ENCODE assay signal across 8 mouse cellular contexts in genomic region chr1:156205164-156205563, GRCm38 (mm10). TPM values are rescaled to one million over a fixed set of nuclear protein-coding genes. Genes with fewer than 3 reads are reported as not detected.
DNase-seq lines count a peak whose midpoint lies in the region; ATAC-seq and TF ChIP-seq lines count a peak whose summit lies in the region.
"Had no signal": no experiment of that assay in that cellular context is flagged by ENCODE, and none has a peak within 500 bp of the region (broad histone marks: within the 10 kb centered on the region; RNA-seq: fewer than 3 reads in every experiment).

No protein-coding gene starts in this region.

- H3K9me3 ChIP-seq in lung, postnatal 0 days (ENCODE audit: low read length) = no peaks in the 10 kb centered on the region
- H3K9me3 ChIP-seq in forebrain, embryonic 15.5 days = no peaks in the 10 kb centered on the region
- no peaks in the 10 kb centered on the region for H3K9me3 ChIP-seq in limb, embryonic 15.5 days
- no peaks in the 10 kb centered on the region for H3K9me3 ChIP-seq in stomach, postnatal 0 days (ENCODE audit: control insufficient read depth, low read length)

- H3K4me2 ChIP-seq in lung, postnatal 0 days (replicated peaks; ENCODE audit: low read depth, low read length) = peak overlapping the region; percentile 56
- H3K4me2 ChIP-seq in forebrain, embryonic 15.5 days (replicated peaks) = peak overlapping the region; percentile 68
- peak overlapping the region; percentile 82 for H3K4me2 ChIP-seq in limb, embryonic 15.5 days
- H3K4me2 ChIP-seq in stomach, postnatal 0 days (replicated peaks; ENCODE audit: low read depth) = peak overlapping the region; percentile 50; the same call in 1 of the 2 replicates

- TF ChIP-seq EP300 in lung, postnatal 0 days (IDR thresholded peaks at IDR 0.05) = no peak
- TF ChIP-seq EP300 in stomach, postnatal 0 days (optimal IDR thresholded peaks at IDR 0.05) = no peak

- H3K9ac ChIP-seq in lung, postnatal 0 days (replicated peaks; ENCODE audit: low read depth) = no peak overlapping the region
- peak overlapping the region; percentile 42; the same call in 1 of the 2 replicates for H3K9ac ChIP-seq in forebrain, embryonic 15.5 days (replicated peaks)
- peak overlapping the region; percentile 33; the same call in 1 of the 2 replicates for H3K9ac ChIP-seq in limb, embryonic 15.5 days
- H3K9ac ChIP-seq in stomach, postnatal 0 days (ENCODE audit: low read length) = no peak overlapping the region

- peaks cover 7% of the 10 kb centered on the region for H3K4me1 ChIP-seq in lung, postnatal 0 days (ENCODE audit: insufficient read depth, low read depth, low read length)
- H3K4me1 ChIP-seq in forebrain, embryonic 15.5 days = peaks cover 12% of the 10 kb centered on the region
- peaks cover 19% of the 10 kb centered on the region for H3K4me1 ChIP-seq in limb, embryonic 15.5 days
- H3K4me1 ChIP-seq in stomach, postnatal 0 days (replicated peaks; ENCODE audit: control insufficient read depth, insufficient read depth) = no peaks in the 10 kb centered on the region

- no peaks in the 10 kb centered on the region for H3K36me3 ChIP-seq in lung, postnatal 0 days (ENCODE audit: insufficient read depth, low read length)
- H3K36me3 ChIP-seq in forebrain, embryonic 15.5 days = no peaks in the 10 kb centered on the region
- H3K36me3 ChIP-seq in limb, embryonic 15.5 days = no peaks in the 10 kb centered on the region
- no peaks in the 10 kb centered on the region for H3K36me3 ChIP-seq in stomach, postnatal 0 days (ENCODE audit: control insufficient read depth, insufficient read depth, low read length)

- TF ChIP-seq CTCF in lung, postnatal 0 days (IDR thresholded peaks at IDR 0.05) = no peak
- no peak for TF ChIP-seq CTCF in stomach, postnatal 0 days (IDR thresholded peaks at IDR 0.05; ENCODE audit: low read depth)

- H3K27me3 ChIP-seq in lung, postnatal 0 days (replicated peaks; ENCODE audit: insufficient read depth, low read length) = peaks cover 11% of the 10 kb centered on the region; the same call in 1 of the 2 replicates
- H3K27me3 ChIP-seq in forebrain, embryonic 15.5 days = peaks cover 47% of the 10 kb centered on the region
- H3K27me3 ChIP-seq in limb, embryonic 15.5 days = peaks cover 51% of the 10 kb centered on the region
- peaks cover 5% of the 10 kb centered on the region; the same call in 1 of the 2 replicates for H3K27me3 ChIP-seq in stomach, postnatal 0 days (ENCODE audit: control insufficient read depth, insufficient read depth, low read length)

- DNase-seq in lung, postnatal 0 days (ENCODE audit: low spot score) = no peak
- no peak for DNase-seq in lung, postnatal 4 days
- DNase-seq in stomach, postnatal 0 days (ENCODE audit: low spot score) = no peak
- no peak for DNase-seq in spleen, postnatal 10 days (ENCODE audit: low spot score in 2 of 2)

- ATAC-seq in lung, postnatal 0 days = no peak
- peak; percentile 23; the same call in 1 of the 2 replicates for ATAC-seq in forebrain, embryonic 15.5 days (replicated peaks)
- no peak for ATAC-seq in limb, embryonic 15.5 days (ENCODE audit: insufficient number of reproducible peaks, low FRiP score, low TSS enrichment, low read depth)
- ATAC-seq in stomach, postnatal 0 days (ENCODE audit: low FRiP score, low TSS enrichment) = no peak
- ATAC-seq in megakaryocyte progenitor cell, adult 5-6 weeks (replicated peaks; ENCODE audit: poor library complexity) = no peak

- no peak overlapping the region for H3K27ac ChIP-seq in lung, postnatal 0 days (ENCODE audit: low read length)
- no peak overlapping the region for H3K27ac ChIP-seq in forebrain, embryonic 15.5 days (replicated peaks)
- no peak overlapping the region for H3K27ac ChIP-seq in limb, embryonic 15.5 days
- H3K27ac ChIP-seq in stomach, postnatal 0 days (replicated peaks) = no peak overlapping the region

- H3K4me3 ChIP-seq in lung, postnatal 0 days (ENCODE audit: low read depth, low read length) = peak overlapping the region; percentile 20
- peak overlapping the region; percentile 43 for H3K4me3 ChIP-seq in forebrain, embryonic 15.5 days
- peak overlapping the region; percentile 45 for H3K4me3 ChIP-seq in limb, embryonic 15.5 days
- peak overlapping the region; percentile 37 for H3K4me3 ChIP-seq in stomach, postnatal 0 days (ENCODE audit: low read depth, low read length)

- 21% methylated on average over 10 of the region's 10 CpGs for WGBS in lung, postnatal 0 days
- 12% methylated on average over 10 of the region's 10 CpGs for WGBS in forebrain, embryonic 15.5 days
- WGBS in limb, embryonic 15.5 days = 20% methylated on average over 10 of the region's 10 CpGs
- 17% methylated on average over 10 of the region's 10 CpGs for WGBS in stomach, postnatal 0 days

RNA-seq across cellular contexts. Expression of gene Fam163a, which starts 0.3 kb away (rescaled TPM):
- polyA plus RNA-seq in lung, postnatal 0 days (2015; fragmentation: Nextera tagmentation; extraction: Ambion mirVana) = 0.04 and 0.10 TPM in 2 replicates
- polyA plus RNA-seq in forebrain, embryonic 15.5 days (2015; fragmentation: Nextera tagmentation; extraction: Ambion mirVana) = 2.4 and 3.0 TPM in 2 replicates
- 0.47 and 0.70 TPM in 2 replicates for polyA plus RNA-seq in limb, embryonic 15.5 days (2015; fragmentation: Nextera tagmentation; extraction: Ambion mirVana)
- polyA plus RNA-seq in stomach, postnatal 0 days (2015; fragmentation: Nextera tagmentation; extraction: Ambion mirVana) = 1.2 and 1.5 TPM in 2 replicates
- total RNA-seq in megakaryocyte progenitor cell, adult 5-6 weeks (2015) = not detected in 2 replicates
- total RNA-seq in megakaryocyte progenitor cell, adult 5-6 weeks (2017) = not detected in 2 replicates
- total RNA-seq: gastrocnemius, adult 18-20 months had no signal

Comparison
In these comparisons a context has a peak if more than half of its experiments do, and no peak if none do; other contexts are left out.
1. H3K9ac ChIP-seq: peak in forebrain, embryonic 15.5 days (single experiment) and limb, embryonic 15.5 days (single experiment); none in lung, postnatal 0 days (single experiment) and stomach, postnatal 0 days (single experiment).
2. Peak in every context shown above with its lines, with median percentiles within 50 percentile points of each other: H3K4me2 ChIP-seq and H3K4me3 ChIP-seq.